Mouse (Mus musculus): Measurements from ENCODE around the gene Reck.
A peak's percentile ranks its signal among the peaks of the same experiment; 100 is the strongest.

Reck gene

DNA sequence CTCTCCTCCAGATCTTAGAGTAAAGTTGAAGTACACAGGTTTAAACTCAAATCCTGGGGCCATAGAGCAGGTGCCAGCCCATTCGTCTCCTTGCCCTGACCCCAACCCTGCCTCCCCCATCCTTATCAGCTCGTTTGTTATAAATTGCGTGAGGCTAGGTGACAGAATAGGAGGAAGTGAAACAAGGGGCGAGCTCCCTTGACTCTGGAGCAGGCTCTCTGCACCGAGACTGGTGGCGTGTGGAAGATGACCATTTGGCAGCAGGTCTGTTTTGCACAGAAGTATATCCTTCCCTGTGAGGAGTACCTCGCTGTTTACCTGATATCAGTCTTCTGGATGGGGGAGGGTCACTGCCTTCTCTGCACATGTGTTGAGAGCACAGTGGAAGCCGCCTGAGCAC lies 23.9 kb downstream of the Reck start:
- no peak for DNase-seq (ENCODE audit: extremely low read depth, low read depth, low spot score)

DNA sequence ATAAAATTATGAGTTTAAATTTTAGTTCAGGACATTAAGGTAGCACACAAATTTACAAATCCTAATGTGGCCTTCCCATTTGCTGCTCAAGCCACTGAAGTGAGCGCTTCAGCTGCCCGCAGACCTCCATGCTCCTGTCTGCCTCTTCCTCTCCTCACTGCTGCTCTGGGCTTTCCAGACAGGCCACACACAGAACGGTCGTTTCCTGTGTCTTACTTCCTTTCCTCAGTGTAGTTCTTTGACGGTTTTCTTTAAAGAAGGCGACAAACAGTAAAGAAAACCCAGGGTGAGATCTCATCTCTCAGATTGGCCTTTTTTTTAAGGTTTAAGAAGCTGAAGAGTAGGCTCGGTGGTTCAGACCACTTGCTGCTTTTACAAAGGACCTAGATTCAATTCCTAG lies 28.4 kb downstream of the Reck start:
- no peak for DNase-seq (ENCODE audit: extremely low read depth, low read depth, low spot score)

DNA sequence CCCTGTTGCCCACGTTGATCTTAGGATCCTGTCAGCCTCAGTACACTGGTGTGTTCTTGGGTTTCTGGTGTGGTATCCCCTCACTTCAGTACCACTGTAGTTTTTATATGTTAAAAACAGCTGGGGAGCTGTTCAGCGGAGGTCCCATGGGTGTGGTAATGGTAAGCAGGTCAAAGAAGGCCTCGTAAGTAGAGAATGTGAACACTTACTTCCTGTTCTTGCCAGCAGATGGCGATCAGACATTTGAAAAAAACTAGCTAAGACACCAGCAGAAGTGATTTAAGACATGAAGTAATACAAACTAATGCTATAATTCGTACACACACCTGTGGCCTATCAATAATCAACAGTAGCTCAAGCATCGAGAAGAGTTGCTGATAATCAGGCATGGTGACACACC lies 31.1 kb downstream of the Reck start:
- no peak for DNase-seq (ENCODE audit: extremely low read depth, low read depth, low spot score)

DNA sequence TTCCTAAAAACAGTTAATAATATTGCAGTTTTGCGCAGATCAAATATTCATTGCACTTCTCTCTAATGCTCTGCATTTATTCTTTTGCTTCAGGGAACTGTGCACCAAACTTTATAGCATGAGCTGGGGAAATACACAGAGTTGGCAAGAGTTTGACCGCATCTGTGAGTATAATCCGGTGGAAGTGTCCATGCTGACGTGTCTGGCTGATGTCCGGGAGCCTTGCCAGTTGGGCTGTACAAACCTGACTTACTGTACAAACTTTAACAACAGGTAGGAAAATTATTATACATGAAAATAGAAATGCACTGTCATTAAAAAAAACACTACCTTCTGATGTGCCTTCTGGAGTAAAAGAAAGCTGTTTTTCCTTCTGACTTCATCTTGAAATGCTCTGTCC lies 42.9 kb downstream of the Reck start:
- DNase-seq (ENCODE audit: extremely low read depth, low read depth, low spot score): no peak

DNA sequence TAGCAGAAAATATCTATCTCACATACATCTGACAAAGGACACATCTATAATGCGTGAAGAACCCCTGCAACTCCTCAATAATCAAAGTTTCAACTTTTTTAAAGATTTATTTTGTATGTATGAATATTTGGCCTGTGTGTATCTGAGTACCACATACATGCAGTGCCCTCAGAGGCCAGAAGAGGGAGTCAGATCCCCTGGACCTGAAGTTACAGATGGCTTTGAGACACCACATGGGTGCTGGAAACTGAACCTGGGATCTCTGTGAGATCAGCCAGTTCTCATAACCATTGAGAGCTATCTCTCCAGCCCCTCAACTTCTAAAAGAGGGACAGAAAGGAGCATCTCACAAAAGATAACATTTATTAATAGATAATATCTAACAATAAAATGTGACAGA lies 45.3 kb downstream of the Reck start:
- no peak for DNase-seq (ENCODE audit: extremely low read depth, low read depth, low spot score)

DNA sequence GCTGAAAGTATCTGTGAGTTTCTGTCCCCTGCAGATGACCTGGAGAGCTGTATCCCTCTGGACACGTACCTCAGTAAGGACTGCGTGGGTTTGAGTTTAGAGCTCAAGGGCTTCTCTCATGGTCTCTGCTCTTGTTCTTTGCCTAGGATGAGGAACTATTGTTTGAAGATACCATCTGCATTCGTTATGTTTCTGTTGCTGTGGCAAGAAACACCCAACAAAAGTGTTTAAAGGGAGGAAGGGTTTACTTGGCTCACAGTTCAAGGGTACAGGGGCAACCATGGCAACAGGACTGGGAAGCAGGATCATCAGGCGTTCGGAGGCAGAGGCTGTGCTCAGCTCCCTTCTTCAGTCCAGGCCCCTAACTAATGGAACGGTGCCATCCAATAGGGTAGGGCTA lies 49.8 kb downstream of the Reck start:
- DNase-seq (ENCODE audit: extremely low read depth, low read depth, low spot score): no peak

DNA sequence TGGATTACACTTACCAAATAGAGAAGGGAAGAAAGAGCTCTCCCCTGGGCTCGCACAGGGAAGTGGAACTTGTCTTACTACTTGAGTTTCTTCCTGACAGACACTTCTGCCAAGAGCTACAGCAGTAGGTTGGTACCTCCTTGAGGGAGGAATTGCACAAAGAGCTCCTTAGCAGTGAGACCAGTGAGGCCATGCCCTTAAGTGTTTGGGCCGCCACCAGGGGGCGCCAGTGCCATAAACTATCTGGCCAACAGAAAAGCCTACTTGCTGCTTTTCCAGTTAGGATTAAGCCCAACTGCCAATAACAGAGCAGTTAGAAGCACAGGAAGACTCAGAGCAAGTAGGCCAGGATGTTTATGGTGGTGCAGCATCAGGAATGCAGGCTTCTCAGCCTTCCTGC lies 50.4 kb downstream of the Reck start:
- peak; percentile 61 for DNase-seq (ENCODE audit: extremely low read depth, low read depth, low spot score)

DNA sequence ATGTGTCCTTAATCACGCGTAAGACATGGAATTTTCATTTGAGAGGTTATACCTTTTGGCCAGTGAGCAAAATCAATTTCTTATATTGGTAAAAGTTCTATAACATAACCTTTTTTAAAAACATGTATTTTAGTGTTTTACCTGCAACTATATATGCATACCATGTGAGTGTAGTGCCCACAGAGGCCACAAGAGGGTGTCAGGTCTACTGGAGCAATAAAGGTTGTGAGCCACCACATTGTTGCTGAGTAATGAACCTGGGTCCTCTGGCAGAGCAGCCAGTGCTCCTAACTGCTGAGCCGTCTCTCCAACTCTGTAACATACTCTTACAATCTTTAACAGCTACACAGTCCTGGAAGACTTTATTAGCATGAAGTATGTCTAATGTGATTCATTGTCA lies 52.5 kb downstream of the Reck start:
- no peak for DNase-seq (ENCODE audit: extremely low read depth, low read depth, low spot score)

DNA sequence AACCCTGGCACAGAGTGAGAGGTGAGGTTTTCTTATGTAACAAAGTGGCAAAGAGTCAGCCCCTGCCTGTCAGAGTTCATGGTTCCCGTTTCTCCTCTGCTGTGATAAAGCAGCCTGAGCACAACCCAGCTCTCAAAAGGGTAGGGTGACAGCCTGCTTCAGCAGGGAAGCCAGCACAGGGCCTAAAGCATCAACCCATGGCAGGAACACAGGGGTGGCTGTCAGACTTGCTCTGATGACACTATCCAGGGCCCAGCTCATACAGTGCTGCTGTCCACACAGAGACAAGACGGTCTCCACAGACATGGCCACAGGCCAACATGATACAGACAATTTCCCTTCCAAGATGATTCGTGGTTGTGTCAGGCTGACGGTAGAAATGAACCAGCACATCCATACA lies 56.5 kb downstream of the Reck start:
- DNase-seq (ENCODE audit: extremely low read depth, low read depth, low spot score): no peak

DNA sequence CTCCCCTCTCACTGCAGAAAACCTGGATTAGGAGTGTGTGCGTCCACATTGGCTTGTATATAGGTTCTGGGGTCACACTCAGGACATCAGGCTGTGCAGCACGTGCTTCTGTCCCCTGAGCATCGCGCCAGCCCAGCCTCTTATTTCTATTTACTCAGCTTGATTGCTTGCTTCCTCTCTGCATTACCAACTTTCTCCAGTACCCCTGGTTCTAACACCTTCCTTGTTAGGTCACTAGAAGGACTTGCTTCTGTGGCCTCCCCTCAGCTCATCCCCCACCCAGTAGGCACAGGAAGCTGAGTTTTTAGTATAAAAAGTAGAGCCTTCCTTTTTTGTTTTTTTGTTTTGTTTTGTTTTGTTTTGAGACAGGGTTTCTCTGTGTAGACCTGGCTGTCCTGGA lies 60.9 kb downstream of the Reck start:
- DNase-seq (ENCODE audit: extremely low read depth, low read depth, low spot score): no peak

DNA sequence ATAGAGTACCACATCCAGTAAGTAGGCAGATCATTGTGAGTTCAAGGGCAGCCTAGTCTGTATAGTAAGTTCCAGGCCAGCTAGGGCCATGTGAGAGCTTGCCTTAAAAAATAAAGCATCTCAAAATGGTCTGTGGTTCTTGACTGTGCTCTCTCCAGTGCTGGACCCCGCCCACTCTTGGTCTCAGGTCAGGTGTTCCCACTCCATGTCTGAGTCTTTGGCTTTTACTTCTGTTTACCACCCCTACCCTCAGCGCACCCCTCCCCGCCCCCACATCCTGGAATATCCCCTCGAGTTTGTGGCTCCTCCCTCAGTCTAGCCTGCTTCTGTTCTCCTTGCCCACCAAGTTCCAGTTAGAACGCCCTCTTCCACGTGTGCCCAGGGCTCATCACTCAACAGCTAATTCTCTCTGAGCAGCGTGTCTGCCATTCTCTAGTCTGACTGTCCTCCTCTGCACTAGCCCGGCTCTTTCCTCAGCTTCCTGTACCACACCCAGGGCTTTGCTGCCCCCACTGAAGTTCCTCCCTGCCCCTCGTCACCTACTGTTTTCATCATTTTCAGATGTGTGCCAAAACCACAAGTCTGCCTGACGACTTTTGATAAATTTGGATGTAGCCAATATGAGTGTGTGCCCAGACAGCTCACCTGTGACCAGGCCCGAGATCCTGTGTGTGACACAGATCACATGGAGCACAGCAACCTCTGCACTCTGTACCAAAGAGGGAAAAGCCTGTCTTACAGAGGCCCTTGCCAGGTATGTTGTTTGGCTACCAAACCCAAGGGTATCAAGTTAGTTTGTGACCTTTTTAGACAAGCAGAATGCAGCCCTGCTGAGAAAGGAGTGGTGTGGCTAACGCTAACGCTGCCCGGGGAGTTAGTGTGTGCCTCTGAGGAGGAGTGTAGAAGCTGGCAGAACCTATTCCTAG lies 61.7 kb downstream of the Reck start:
- no peak for DNase-seq (ENCODE audit: extremely low read depth, low read depth, low spot score)

DNA sequence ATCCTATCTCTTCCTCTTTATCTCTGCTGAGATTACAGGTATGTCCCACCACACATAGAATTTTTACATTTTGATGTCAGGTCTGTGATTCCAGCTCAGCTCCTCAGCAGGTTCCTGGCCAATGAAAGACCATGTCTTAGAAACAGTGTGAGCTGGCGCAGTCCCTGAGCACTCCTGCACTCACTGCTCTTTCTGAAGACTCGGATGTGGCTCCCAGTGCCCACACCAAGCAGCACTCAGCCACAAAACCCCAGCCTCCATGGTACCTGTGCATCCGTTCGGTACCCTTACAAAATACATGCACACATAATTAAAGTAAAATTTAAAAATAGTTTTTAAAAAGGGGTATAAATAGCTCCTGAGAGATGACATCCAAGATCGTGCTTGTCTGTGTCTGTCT lies 66.0 kb downstream of the Reck start:
- no peak for DNase-seq (ENCODE audit: extremely low read depth, low read depth, low spot score)

DNA sequence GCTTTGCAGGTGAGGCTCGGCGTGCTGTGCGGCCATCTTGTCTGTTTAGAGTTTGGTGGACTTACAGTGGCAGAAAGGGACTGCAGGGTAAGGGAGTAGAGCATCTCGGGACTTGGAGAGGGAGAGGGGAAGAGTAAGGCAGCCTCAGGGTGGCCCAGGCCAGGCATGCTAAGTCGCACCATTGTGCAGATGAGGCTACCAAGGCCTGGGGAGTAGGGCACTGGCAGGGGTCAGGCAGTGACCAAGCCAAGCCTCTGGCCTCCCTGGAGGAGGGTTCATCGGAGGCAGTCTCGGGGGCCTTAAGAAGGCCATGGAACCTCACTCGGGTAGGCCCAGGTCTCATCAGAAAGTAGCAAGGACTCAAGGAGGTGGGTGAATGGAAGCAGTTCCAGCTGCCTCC lies 67.1 kb downstream of the Reck start:
- no peak for DNase-seq (ENCODE audit: extremely low read depth, low read depth, low spot score)

DNA sequence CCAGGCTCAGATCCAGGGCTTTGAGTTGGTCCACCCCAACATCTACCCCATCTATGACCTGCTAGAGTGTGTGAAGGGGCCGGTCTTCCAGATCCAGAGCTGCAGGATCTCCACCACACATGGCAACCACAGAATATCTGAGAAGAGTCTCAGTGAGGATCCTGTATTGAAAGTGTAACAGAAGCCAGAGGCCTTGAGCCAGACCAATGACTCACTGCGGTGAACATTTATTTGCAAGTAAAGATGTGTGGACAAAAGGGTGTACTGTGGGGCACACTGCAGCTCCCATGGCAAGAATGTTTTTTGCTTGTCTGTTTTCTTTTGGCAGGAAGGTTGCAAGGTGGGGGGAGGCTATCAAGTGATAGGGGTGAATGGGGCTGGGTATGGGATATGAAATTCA lies 72.2 kb downstream of the Reck start:
- DNase-seq (ENCODE audit: extremely low read depth, low read depth, low spot score): no peak

DNA sequence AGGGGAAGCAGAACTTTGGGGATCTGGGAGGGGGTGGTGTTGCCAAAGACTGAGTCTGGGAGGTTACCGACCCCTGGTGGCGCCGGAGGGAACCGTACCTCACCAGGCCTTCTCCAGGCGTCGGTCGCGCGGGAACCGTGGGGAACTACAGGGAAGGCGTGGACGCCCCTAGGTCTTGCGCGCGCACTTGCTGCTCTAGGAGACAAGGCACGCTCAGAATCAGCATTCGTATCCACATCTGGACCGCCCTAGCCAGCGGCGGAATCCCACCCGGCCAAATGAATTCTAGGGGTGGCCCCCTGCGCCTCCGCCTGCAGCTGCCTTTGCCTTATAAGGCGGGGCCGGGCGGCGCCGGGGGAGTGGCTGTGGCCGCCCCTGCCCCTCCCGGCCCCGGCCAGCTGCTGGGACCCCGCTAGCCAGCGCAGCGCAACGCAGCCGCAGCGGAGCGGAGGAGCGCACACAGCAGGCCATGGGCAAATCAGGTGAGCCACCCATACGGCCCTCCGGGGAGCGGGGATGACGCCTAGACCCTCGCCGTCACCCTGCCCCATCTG lies 82.0 kb downstream of the Reck start, which contains the start of gene Glipr2:
TSS of gene Glipr2 (plus strand) at position 110 of the 554 bp plus-strand sequence.
- no peak for DNase-seq (ENCODE audit: extremely low read depth, low read depth, low spot score)

DNA sequence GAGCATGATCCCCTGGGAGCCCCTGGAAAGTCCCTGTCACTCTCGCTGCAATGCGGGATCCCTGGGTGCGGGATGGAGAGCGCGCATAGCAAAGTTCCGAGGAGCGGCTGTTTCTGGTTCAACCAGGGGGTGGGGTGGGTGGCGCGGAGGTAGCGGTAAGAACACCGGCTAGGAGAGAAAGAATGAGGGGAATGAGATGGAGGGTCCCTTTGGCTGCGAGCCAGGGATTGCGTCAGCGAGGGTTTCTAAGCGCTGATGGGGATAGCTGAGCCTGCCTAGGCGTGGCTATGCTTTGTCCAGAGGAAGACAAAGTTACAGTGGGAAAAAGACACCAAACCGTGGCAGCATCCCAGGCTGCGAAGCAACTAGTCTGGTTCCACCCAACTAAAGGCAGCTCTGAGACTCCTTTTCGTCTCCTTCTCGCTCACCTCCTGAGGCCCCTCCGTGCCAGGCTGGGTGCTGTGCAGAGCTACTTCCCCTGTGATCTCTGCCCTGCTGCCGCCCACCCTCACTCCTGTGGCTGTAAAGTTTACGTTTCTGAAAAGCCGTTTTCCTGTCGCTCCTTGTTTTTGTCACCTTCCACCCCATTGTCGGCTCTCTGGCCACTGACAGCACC lies 82.6 kb downstream of the Reck start:
- no peak for DNase-seq (ENCODE audit: extremely low read depth, low read depth, low spot score)

DNA sequence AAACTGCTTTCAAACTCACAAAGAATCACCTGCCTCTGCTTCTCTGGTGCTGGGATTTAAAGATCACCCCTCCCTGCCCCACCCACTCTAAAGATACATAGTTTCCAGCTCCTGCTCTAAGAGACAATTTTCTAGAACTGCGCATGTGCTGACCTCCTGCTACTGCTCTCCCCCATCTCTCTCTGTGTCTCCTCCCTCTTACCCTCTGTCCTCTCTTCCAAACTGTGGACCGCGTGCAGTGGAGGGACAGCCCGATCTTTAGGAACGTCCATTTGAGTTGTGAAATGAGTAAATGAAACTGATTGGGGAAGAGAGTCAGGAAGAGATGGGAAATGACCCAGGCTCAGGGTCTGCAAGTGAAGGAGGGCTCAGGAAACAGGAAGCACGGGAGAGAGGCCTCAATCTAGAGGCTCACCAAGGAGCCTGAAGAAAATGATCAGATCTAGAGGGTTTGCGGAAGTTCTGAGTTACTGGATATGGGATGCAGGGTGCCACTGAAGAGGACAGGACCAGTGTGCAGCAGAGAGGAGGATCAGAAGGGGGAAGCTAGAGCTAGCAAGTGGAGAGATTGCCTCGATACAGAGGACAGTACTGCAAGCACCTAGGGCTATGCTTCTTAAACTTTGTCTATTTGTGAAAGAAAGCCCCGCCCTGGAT lies 84.3 kb downstream of the Reck start:
- no peak for DNase-seq (ENCODE audit: extremely low read depth, low read depth, low spot score)

DNA sequence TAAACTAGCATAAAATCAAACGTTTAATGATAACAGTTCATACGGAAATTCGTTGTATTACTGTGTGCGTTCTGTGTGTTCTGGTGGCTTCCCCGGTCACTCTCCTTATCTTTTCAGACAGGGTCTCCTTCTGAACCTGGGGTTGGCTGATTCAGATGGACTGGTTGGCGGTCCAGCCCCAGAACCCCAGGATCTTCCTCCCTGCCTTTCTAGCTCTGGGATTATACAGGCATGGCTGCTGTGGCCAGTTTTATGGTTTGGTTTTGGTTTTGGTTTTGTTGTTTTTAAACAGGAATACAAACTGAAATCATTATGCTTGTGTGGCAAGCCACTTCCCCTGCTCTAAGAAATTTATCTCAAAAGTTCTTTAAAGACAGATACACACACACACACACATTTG lies 84.9 kb downstream of the Reck start:
- DNase-seq (ENCODE audit: extremely low read depth, low read depth, low spot score): no peak

DNA sequence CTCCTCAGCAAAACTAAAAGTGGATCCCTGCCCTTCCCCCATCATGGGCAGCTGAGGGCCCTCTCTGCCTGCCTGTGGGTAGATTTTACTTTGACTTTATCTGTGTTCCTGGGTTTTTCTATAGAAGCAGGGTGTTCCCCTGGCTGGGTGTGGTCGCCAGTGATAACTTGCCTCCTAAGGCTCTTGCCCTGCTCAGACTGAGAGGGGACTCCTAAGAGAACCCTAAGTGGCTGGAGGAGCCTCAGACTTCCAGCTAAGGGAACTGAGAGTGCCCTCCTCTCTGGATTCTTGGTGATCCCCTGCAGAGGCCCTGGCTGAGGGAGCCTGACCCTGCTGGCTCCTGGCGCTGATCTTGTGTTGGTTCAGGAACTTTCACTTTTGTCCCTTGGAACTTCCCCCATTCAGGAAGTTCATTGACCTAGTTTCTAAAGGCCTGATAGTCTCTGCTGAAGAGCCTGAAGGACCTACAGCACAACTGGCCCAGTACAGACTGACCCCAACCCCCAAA lies 89.0 kb downstream of the Reck start:
- DNase-seq (ENCODE audit: extremely low read depth, low read depth, low spot score): no peak

DNA sequence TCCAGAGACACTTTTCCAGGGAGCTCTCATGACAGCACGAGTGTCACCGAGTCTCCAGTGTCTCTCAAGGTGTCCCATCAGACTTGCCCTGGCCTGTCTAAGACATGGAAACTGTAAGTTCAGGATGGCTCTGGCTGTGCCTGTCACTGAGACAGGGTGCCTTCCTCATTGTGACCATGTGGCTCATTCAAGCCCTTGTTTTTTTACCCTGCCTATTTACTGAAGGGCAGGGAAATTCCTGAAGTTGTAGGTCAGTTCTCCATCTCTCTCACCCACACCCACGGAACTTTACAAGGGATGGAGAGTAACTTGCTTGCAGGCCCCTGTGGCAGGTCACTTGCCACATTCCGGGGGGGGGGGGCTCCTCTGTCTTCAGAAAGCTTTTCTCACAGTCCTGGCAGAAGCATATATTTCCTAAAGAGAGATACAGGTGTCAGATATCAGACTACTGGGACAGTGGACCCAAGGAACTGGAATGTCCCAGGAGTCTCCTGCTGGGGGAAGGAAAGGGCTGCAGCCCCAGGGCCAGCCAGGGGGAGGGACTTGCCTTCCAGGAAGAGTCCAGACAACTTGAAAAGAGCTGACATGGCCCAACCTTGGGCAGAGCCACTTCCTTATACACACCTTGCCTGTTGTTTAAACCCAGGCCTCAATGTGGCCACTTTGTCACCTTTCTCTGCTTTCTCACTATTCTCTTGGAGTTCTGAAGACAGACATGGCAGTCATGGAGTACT lies 89.8 kb downstream of the Reck start:
- DNase-seq (ENCODE audit: extremely low read depth, low read depth, low spot score): no peak
